Mouse (Mus musculus): ENCODE measurements around the gene Syt12.

- TF ChIP-seq EP300 (optimal IDR thresholded peaks at IDR 0.05) (no peak), CTCF (IDR thresholded peaks at IDR 0.05; ENCODE audit: low read depth) (peak; percentile 40)
Measured at GRCm38 (mm10) chr19:4491080-4491695, 13.9 kb upstream of the Syt12 start.

Measured in stomach, postnatal 0 days (tissue).